8 mouse cellular contexts compared by ENCODE assay signal in the genomic region with DNA sequence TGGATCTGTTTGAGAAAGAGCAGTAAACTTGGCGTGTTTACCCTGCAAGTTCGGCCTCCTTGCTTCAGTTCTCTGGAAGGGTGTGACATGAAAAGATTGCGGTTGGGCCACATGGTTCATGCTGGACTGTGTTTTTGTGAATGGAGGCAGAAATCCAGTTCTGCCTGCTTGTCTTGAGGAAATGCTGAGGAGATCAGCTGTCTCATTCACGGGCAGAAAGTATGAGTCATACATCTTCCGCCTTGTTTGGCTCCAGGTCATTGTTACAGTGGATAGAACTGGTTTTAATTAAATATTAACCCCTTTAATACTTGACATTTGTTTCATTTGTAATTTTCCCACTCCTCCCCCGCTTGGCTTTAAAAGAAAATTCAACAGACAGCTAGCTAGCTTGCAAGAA. TPM values are rescaled to one million over a fixed set of nuclear protein-coding genes. Genes with fewer than 3 reads are reported as not detected.
DNase-seq lines count a peak whose midpoint lies in the region; ATAC-seq and TF ChIP-seq lines count a peak whose summit lies in the region.

No protein-coding gene starts in this region.

- peaks cover 25% of the 10 kb centered on the region for H3K4me1 ChIP-seq in heart, embryonic 13.5 days
- H3K4me1 ChIP-seq in kidney, embryonic 16.5 days (ENCODE audit: insufficient read depth, low read length) = peaks cover 16% of the 10 kb centered on the region
- no peaks in the 10 kb centered on the region for H3K4me1 ChIP-seq in midbrain, postnatal 0 days (ENCODE audit: insufficient read depth, low read length)

- H3K27ac ChIP-seq in left cerebral cortex, adult 2 months = peak overlapping the region; percentile 12; the same call in 1 of the 2 replicates
- H3K27ac ChIP-seq in heart, embryonic 13.5 days (replicated peaks) = peak overlapping the region; percentile 71
- peak overlapping the region; percentile 48; the same call in 1 of the 2 replicates for H3K27ac ChIP-seq in kidney, embryonic 16.5 days (ENCODE audit: low read length)
- H3K27ac ChIP-seq in midbrain, postnatal 0 days (ENCODE audit: low read depth, low read length) = no peak overlapping the region

- 0 out of 2 replicates have a peak, but pooled peaks cover 3% of the 10 kb centered on the region for H3K36me3 ChIP-seq in heart, embryonic 13.5 days
- no peaks in the 10 kb centered on the region for H3K36me3 ChIP-seq in kidney, embryonic 16.5 days (ENCODE audit: insufficient read depth, low read length)
- H3K36me3 ChIP-seq in midbrain, postnatal 0 days (ENCODE audit: insufficient read depth, low read length) = no peaks in the 10 kb centered on the region

- H3K9ac ChIP-seq in heart, embryonic 13.5 days = no peak overlapping the region
- no peak overlapping the region for H3K9ac ChIP-seq in kidney, embryonic 16.5 days (replicated peaks; ENCODE audit: low read length)
- H3K9ac ChIP-seq in midbrain, postnatal 0 days (replicated peaks; ENCODE audit: low read length, poor library complexity, severe bottlenecking) = no peak overlapping the region

- H3K4me3 ChIP-seq in left cerebral cortex, adult 2 months = peak overlapping the region; percentile 25; the same call in 1 of the 2 replicates
- H3K4me3 ChIP-seq in heart, embryonic 13.5 days = no peak overlapping the region
- peak overlapping the region; percentile 12; the same call in 1 of the 2 replicates for H3K4me3 ChIP-seq in kidney, embryonic 16.5 days (ENCODE audit: low read length)
- no peak overlapping the region for H3K4me3 ChIP-seq in midbrain, postnatal 0 days (ENCODE audit: low read depth, low read length)

- peak overlapping the region; percentile 42 for H3K4me2 ChIP-seq in heart, embryonic 13.5 days
- H3K4me2 ChIP-seq in kidney, embryonic 16.5 days (replicated peaks; ENCODE audit: low read depth, low read length) = peak overlapping the region; percentile 40
- H3K4me2 ChIP-seq in midbrain, postnatal 0 days (ENCODE audit: low read depth, low read length, poor library complexity, severe bottlenecking) = no peak overlapping the region

- peak; percentile 10 to 13 for DNase-seq in left cerebral cortex, adult 2 months (ENCODE audit: extremely low spot score in 1 of 2, low spot score in 2 of 2)
- DNase-seq in left cerebral cortex, postnatal 36 days (ENCODE audit: low spot score in 2 of 2) = no peak
- peak; percentile 43 for DNase-seq in Muller cell, postnatal 12 days (ENCODE audit: inconsistent ontology term)
- peak; percentile 29 for DNase-seq in embryo, embryonic 11 days
- DNase-seq in midbrain, postnatal 0 days (ENCODE audit: low spot score) = peak; percentile 25
- DNase-seq in spleen, adult 18-20 months = no peak

- no peaks in the 10 kb centered on the region for H3K27me3 ChIP-seq in heart, embryonic 13.5 days (replicated peaks)
- no peaks in the 10 kb centered on the region for H3K27me3 ChIP-seq in kidney, embryonic 16.5 days (ENCODE audit: insufficient read depth, low read length)
- H3K27me3 ChIP-seq in midbrain, postnatal 0 days (ENCODE audit: insufficient read depth, low read length) = no peaks in the 10 kb centered on the region

- intact Hi-C loops in left cerebral cortex, adult 2 months (cut with DNase I) = no loop called here
- intact Hi-C loops in left cerebral cortex, postnatal 36 days (cut with DNase I) = loop anchor here (10.0 kb wide), 1 partner anchor 644 kb away; no protein-coding TSS in a partner anchor

- 39% methylated on average over 6 of the region's 6 CpGs for WGBS in heart, embryonic 13.5 days
- WGBS in kidney, embryonic 16.5 days = 19% methylated on average over 6 of the region's 6 CpGs
- 52% methylated on average over 6 of the region's 6 CpGs for WGBS in midbrain, postnatal 0 days

- TF ChIP-seq CTCF in left cerebral cortex, adult 2 months (IDR thresholded peaks at IDR 0.05) = no peak
- TF ChIP-seq CTCF in midbrain, postnatal 0 days (IDR thresholded peaks at IDR 0.05) = no peak

- no peaks in the 10 kb centered on the region for H3K9me3 ChIP-seq in heart, embryonic 13.5 days
- H3K9me3 ChIP-seq in kidney, embryonic 16.5 days (ENCODE audit: low read length) = no peaks in the 10 kb centered on the region
- H3K9me3 ChIP-seq in midbrain, postnatal 0 days (ENCODE audit: low read length) = no peaks in the 10 kb centered on the region

- ATAC-seq in heart, embryonic 13.5 days (ENCODE audit: extremely low read depth, insufficient number of reproducible peaks, low FRiP score, low TSS enrichment) = no peak
- peak; percentile 94 for ATAC-seq in kidney, embryonic 16.5 days (ENCODE audit: low FRiP score, low TSS enrichment)
- no peak; the same call in 1 of the 2 replicates for ATAC-seq in midbrain, postnatal 0 days (ENCODE audit: low FRiP score)

RNA-seq across cellular contexts. Expression of a gene that starts 9.4 kb away (rescaled TPM):
- 10 to 100 TPM; 59.2 to 64.6 TPM for total RNA-seq in left cerebral cortex, adult 2 months (2021)
- total RNA-seq in left cerebral cortex, postnatal 36 days (2021) = 10 to 100 TPM; 66.5 to 67.9 TPM
- 24.8 and 27.9 TPM in 2 replicates for polyA plus RNA-seq in heart, embryonic 13.5 days (2015; fragmentation: Nextera tagmentation; extraction: Ambion mirVana)
- polyA plus RNA-seq in kidney, embryonic 16.5 days (2015; fragmentation: Nextera tagmentation; extraction: Ambion mirVana) = 12.8 and 14.4 TPM in 2 replicates
- total RNA-seq in midbrain, postnatal 0 days (2014; rRNA removed) = 16.6 and 22.3 TPM in 2 replicates
- 23.3 and 24.0 TPM in 2 replicates for polyA plus RNA-seq in midbrain, postnatal 0 days (2015; fragmentation: Nextera tagmentation; extraction: Ambion mirVana)

Comparison
In these comparisons a context has a peak if more than half of its experiments do, and no peak if none do; other contexts are left out.
1. DNase-seq: peak in left cerebral cortex, adult 2 months (2 of 2), Muller cell, postnatal 12 days (single experiment), embryo, embryonic 11 days (single experiment) and midbrain, postnatal 0 days (single experiment); none in left cerebral cortex, postnatal 36 days (0 of 2) and spleen, adult 18-20 months (0 of 2).
2. H3K4me3 ChIP-seq: peak in left cerebral cortex, adult 2 months (single experiment) and kidney, embryonic 16.5 days (single experiment); none in heart, embryonic 13.5 days (single experiment) and midbrain, postnatal 0 days (single experiment).